Mouse (Mus musculus): ENCODE data around the gene Nrtn.
A peak's percentile ranks its signal among the peaks of the same experiment; 100 is the strongest.

The Nrtn gene

DNA sequence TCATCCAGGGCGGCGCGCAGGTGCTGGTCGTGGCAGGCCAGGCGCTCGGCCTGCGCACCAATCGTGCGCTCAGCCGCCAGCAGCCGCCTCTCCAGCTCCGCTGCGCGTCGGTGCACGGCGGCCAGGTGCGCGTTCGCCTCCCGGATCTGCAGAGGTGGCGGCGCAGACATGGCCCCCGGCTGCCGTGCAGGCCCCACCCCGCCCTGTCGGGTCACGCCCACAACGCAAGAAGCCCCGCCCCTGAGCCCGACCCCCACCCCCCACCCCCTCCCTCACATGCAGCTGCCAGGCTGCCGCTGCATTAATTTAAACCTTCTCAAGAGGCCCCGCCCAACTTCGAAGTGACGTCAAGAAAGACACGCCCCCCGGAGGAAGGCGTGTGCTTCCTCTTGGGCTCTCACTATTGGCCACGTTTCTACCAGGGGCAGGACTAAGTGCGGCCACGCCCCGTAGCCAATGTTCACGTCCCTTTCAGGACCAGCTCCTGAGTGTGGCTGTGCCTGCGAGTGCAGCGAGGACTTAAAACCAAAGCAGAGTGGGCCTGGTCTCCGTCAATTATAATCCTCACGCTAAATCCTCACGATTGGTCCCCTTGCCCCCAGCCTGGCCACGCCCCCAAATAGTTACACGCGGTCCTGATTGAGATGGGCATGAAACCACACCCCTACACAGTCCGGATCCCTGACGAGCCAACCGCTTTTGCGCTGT, 40.5 kb downstream of the Nrtn start:
- DNase-seq: peak; percentile 97

DNA sequence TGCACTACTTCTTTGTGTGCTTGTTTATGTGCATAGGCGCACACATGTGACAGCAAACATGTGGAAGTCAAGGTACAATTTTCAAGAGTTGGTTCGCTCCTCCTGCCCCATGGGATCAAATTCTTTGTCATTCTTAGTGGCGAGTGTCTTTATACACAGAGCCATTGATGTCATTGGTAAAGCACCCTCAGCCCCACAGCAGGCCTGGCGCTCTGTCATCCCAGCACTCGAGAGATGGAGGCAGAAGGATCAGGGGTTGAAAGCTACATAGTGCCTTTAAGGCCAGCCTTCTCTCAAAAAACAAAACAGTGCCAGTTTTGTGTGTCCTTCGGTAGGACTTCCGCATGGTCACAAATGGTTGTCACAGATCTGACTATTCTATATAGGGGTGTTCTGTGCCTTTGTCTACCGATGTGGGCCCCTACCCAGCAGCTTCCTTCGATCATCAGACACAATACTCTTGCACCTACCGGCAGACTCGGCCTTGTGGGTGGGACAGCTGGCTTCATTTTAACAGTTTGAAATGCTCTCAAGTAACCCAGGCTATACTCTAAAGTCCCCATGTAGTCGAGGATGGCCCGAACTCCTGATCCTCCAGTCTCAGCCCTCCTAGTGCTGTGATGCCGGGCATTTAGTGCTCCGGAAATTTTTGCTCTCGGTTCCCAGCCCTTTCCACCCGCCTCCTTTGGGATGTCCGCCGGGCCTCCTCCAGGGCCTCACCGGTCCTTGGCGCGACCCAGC, 41.2 kb downstream of the Nrtn start:
- DNase-seq: no peak

DNA sequence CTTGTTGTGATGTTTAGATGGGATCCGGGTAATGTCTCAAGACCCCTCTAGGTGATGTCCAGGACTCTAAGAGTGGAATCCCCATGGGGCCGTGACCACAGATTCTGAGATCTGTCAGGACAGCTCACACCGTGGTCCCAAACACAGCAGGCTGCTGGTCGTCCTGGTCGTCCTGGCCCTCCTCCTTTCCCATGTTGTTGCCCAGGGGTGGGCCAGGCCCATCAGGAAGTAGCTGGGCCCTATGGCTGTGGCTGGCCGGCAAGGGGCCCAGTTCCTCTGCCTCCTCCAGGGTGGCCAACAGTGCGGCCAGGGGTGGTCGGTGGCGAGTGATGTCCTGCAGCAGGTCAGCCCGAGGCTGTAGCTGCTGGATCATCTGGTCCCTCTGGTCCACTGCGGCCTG, 42.0 kb downstream of the Nrtn start:
- DNase-seq: peak in 1 of 2 experiments; percentile 41

DNA sequence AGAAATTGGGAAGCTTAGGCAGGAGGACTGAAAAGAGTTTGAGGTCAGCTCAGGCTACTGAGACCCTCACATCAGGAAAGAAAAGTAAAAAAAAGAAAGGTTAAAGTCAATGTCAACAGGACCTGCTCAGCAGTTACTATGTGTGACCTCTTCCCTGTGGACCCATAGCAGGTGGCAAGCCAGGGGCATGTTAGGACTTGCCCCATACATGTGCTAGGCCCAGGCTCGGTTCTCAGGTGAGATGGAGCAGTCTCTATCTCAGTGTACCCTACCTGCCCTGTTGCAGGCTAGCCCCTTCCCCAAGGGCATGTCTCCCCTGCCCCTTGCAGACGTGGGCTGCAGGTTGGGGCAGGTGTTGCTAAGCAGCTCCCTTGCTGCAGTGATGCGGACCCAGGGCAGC, 47.6 kb downstream of the Nrtn start:
- no peak for DNase-seq

GRCm38 (mm10) chr17:56708692-56709091, 48.6 kb downstream of the Nrtn start:
- no peak for DNase-seq

- DNase-seq: no peak
Measured at GRCm38 (mm10) chr17:56706515-56706914, 50.8 kb downstream of the Nrtn start.

GRCm38 (mm10) chr17:56703038-56703437, 54.3 kb downstream of the Nrtn start:
- no peak for DNase-seq
